Mouse (Mus musculus): ENCODE data around the gene Rpp25.

The Rpp25 gene

GRCm38 (mm10) chr9:57521056-57521911 is 17.5 kb downstream of the Rpp25 start, which contains the start of gene Cox5a:
Gene Cox5a (plus strand): TSS chr9:57521274.
- DNase-seq (ENCODE audit: low read depth), result peak; percentile 83

- DNase-seq (ENCODE audit: low read depth), result no peak
These were observed 18.5 kb downstream of the Rpp25 start for GRCm38 (mm10) chr9:57522114-57522860.

GRCm38 (mm10) chr9:57522861-57523246 is 19.0 kb downstream of the Rpp25 start:
- no peak for DNase-seq (ENCODE audit: low read depth)

- DNase-seq (ENCODE audit: low read depth), result peak; percentile 61
These were observed 19.9 kb downstream of the Rpp25 start for GRCm38 (mm10) chr9:57523754-57524153.

GRCm38 (mm10) chr9:57524439-57524838 is 20.6 kb downstream of the Rpp25 start:
- DNase-seq (ENCODE audit: low read depth), result no peak

GRCm38 (mm10) chr9:57525516-57525915 is 21.7 kb downstream of the Rpp25 start:
- no peak for DNase-seq (ENCODE audit: low read depth)

- no peak for DNase-seq (ENCODE audit: low read depth)
These were observed 22.6 kb downstream of the Rpp25 start for GRCm38 (mm10) chr9:57526435-57526834.

GRCm38 (mm10) chr9:57531946-57532345 is 28.1 kb downstream of the Rpp25 start:
- DNase-seq (ENCODE audit: low read depth), result no peak

- DNase-seq (ENCODE audit: low read depth), result no peak
These were observed 32.5 kb downstream of the Rpp25 start for GRCm38 (mm10) chr9:57536362-57536761.

GRCm38 (mm10) chr9:57537044-57537727 is 33.4 kb downstream of the Rpp25 start, which contains the start of gene Fam219b:
Gene Fam219b (plus strand): TSS chr9:57537528.
- peak; percentile 79 for DNase-seq (ENCODE audit: low read depth)

- no peak for DNase-seq (ENCODE audit: low read depth)
These were observed 33.9 kb downstream of the Rpp25 start for GRCm38 (mm10) chr9:57537728-57538181.

- no peak for DNase-seq (ENCODE audit: low read depth)
These were observed 35.7 kb downstream of the Rpp25 start for GRCm38 (mm10) chr9:57539550-57539949.

GRCm38 (mm10) chr9:57541312-57541711 is 37.5 kb downstream of the Rpp25 start:
- DNase-seq (ENCODE audit: low read depth), result no peak

GRCm38 (mm10) chr9:57543951-57544350 is 40.1 kb downstream of the Rpp25 start:
- no peak for DNase-seq (ENCODE audit: low read depth)

- no peak for DNase-seq (ENCODE audit: low read depth)
These were observed 43.5 kb downstream of the Rpp25 start for GRCm38 (mm10) chr9:57547287-57547686.

GRCm38 (mm10) chr9:57547869-57548268 is 44.0 kb downstream of the Rpp25 start:
- DNase-seq (ENCODE audit: low read depth), result no peak

GRCm38 (mm10) chr9:57549186-57549585 is 45.4 kb downstream of the Rpp25 start:
- no peak for DNase-seq (ENCODE audit: low read depth)

- no peak for DNase-seq (ENCODE audit: low read depth)
These were observed 46.5 kb downstream of the Rpp25 start for GRCm38 (mm10) chr9:57550126-57550862.

- DNase-seq (ENCODE audit: low read depth), result peak; percentile 34
These were observed 48.5 kb downstream of the Rpp25 start, which contains the start of gene Mpi for GRCm38 (mm10) chr9:57552139-57552887. Gene Mpi (minus strand): TSS chr9:57552763.

GRCm38 (mm10) chr9:57553119-57553518 is 49.3 kb downstream of the Rpp25 start:
- no peak for DNase-seq (ENCODE audit: low read depth)

- no peak for DNase-seq (ENCODE audit: low read depth)
These were observed 50.9 kb downstream of the Rpp25 start for GRCm38 (mm10) chr9:57554753-57555152.
